Mouse (Mus musculus) left cerebral cortex, adult 8-10 months (tissue): ENCODE results near the gene Ly6g6c. TPM values are rescaled to one million over a fixed set of nuclear protein-coding genes. Genes with fewer than 3 reads are reported as not detected.

Experiments
- DNase-seq, 2 experiments: peaks; one replicate each; pipeline ENCODE4 v3.0.0; 2022; ENCODE audit warnings: low spot score in 2 of 2
- total RNA-seq, 4 experiments: library from RNA; stranded (reverse); gene quantifications; 2 replicates each; pipeline ENCODE4 v1.2.4; 2022

Ly6g6c gene
- total RNA-seq, 4 experiments from 2014 or later: not detected

DNA sequence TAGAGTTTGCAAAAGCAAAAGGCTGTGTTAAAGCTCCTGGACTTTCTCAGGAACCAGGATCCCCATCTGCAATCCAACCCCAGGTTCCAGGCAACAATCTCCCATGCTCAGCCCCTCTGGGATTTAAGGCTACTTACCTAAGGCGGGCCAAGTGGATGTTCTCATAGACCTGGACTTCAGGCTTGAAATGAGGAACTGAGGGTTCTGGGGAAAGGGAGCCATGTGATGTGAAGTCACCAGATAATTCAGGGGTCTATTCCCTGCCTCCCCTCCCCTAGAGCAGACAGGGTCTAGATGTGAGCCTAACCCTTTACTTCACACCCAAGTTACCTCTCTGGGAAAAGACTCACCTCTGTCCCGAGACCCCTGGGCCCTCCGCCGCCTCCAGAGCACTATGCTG, 15.5 kb downstream of the Ly6g6c start:
- no peak for DNase-seq

DNA sequence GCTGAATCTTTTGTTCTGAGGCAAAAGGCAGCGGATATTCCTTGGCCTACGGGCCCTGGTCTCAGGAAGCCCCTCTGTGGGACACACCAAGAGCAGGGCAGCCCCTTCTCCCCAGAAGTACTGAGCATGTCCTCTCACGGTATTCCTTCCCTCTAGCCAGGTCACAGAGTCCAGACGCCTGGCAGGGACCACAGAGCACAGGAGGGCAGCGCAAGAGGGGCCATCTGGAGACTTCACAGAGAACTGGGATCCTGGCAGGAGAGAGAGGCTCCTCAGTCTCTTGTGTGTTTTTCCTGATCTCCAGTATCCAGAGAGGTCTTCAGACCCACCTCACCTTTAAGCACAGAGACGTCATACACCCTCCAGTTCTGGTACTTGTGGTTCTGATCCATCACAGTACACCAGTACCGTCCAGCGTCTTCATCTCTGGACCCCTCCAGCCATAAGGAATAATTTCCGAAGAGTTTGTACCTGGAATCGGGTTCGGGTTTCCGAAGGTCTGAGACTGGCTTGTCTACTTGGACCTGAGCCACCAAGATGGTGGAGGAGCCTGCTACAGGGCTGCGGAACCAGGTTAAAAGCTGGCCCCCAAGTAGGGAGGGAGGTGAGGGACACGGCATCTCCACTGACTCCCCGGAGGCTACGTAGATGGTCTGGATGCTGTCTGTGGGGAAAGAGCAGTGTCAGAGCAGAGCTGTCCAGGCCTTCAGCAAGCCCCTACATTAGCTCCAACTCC, 17.8 kb downstream of the Ly6g6c start:
- no peak for DNase-seq

DNA sequence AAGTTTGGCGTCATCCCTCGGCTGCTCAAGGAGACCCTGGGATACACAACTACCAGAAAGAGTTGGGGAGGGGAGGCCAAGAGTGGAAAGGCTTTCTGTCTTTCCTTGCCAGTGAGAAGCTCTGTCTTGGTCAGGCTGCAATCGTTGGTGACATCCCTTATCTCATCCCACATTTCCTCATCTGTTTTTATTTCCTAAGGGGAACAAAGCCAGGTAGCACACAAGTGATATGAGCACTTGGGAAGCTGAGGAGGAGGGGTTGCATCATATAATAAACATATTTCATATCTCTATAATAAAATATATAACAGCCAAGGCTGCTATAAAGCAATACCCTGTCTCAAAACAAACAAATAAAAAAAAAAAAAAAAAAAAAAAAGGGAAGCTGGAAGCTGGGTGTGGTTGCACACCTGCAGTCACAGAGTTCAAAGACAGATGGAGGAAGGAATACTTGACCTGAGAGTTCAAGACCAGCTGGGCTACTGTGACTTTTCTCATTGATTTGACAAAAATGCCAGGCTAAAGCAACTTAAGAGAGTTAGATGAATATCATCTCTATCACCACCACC, 18.8 kb downstream of the Ly6g6c start:
- DNase-seq: no peak

DNA sequence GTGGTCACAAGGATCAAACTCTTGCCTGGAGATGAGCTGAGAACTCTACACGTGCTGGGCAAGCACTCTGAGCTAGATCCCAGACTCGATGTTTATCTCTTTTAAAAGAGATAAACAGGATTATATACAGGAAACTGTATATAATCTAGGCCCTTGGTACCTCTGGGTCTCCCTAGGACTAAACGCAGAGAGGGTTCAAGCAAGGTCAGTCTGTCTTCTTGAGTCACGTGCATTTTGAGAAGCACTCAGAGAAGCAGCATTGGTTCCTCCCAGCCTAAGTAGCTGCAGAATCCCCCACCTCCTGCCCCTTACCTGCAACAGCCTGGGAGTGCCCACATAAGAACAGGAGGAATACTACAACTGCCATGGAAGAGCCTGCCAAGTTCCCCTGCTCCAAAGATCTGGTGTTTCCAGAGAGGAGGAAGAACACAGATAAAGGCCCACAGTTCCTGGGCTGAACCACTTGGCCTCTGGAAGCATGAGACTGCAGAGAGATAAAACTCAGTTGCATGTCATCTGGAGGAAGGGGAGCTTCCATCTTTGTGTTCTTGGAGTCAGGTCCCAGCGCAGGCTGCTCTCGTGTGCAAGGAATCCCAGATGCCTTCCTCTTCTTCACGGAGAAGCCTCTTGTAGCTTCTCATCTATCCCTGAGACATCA, 20.1 kb downstream of the Ly6g6c start, which contains the start of gene Ly6g6f:
Gene Ly6g6f (minus strand): TSS at position 403 of the 658 bp plus-strand sequence.
- no peak for DNase-seq

DNA sequence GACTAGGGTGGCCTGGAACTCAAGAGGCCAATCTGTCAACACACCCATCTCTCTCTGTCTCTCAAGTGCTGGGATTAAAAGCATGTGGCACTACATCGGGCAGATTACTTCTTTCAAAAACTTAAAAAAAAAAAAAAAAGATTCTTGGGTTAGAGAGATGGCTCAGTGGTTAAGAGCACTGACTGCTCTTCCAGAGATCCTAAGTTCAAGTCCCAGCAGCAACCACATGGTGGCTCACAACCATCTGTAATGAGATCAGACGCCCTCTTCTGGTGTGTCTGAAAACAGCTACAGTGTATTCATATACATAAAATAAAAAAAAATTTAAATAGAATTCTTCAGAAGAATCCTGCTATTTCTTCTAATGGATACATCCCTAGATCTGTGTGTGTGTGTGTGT, 23.0 kb downstream of the Ly6g6c start:
- DNase-seq: no peak

DNA sequence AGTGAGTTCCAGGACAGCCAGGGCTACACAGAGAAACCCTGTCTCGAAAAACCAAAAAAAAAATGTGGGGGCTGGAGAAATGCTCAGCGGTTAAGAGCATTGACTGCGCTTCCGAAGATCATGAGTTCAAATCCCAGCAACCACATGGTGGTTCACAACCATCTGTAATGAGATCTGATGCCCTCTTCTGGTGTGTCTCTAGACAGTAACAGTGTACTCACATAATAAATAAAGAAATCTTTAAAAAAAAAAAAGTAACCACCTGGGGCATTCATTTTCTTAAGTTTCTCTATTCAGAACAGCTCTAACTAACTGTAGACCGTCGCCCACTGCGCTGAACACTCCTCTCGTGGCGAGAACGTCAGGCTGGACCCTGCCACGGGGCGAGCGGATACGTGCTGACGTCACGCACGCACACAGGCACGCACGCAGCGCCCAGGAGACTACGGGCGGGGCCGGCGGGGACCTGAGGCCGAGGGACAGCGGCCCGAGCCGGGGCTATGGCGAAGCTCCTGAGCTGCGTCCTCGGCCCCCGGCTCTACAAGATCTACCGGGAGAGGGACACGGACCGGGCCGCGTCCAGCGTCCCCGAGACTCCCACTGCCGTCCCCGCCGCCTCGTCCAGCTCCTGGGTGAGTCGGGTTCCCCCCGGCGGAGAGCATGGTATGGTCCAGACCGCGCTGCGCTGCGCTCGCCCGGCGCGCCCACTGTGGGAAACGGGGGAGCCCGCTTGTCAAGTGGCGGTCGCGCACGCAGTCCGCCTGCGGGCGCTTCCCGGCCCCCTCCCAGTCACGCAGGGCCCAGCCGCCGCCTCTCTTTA, 23.8 kb downstream of the Ly6g6c start, which contains the start of gene Abhd16a:
Gene Abhd16a (plus strand): TSS at position 439 of the 820 bp plus-strand sequence.
- peak; percentile 93 for DNase-seq

DNA sequence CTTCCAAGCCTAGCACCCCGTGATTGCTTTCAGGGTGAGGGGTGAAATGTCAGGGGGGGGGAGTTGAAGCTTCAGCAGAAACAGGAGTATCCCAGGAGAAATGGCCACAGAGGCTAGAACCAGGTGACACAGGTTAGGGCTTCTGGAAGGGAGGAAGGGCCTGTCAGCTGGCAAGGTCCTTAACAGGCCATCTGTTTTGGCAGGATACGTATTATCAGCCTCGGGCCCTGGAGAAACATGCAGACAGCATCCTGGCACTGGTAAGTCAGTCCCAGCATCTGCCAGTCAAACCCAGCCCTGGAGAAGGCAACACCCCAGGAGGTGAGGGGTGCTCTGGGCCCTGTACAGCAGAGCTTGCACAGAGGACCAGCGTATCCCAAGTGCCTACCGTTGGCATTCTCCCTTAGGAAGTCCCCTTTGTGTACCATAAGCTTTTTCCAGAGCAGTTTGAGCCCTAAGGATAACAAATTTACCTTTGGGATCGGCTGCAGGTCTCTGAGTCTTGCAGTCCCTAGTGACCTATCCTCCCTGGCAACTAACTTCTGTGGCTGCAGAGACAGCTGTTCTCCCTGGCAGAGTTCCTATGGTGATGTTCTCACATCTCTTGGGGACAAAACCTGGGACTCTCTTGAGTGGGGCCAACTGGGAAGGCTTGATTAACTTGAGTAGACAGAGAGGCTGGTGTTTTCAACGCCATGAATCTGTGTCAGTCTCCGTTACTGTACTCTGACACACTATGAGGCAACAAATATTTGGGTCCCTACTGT, 25.2 kb downstream of the Ly6g6c start:
- no peak for DNase-seq

DNA sequence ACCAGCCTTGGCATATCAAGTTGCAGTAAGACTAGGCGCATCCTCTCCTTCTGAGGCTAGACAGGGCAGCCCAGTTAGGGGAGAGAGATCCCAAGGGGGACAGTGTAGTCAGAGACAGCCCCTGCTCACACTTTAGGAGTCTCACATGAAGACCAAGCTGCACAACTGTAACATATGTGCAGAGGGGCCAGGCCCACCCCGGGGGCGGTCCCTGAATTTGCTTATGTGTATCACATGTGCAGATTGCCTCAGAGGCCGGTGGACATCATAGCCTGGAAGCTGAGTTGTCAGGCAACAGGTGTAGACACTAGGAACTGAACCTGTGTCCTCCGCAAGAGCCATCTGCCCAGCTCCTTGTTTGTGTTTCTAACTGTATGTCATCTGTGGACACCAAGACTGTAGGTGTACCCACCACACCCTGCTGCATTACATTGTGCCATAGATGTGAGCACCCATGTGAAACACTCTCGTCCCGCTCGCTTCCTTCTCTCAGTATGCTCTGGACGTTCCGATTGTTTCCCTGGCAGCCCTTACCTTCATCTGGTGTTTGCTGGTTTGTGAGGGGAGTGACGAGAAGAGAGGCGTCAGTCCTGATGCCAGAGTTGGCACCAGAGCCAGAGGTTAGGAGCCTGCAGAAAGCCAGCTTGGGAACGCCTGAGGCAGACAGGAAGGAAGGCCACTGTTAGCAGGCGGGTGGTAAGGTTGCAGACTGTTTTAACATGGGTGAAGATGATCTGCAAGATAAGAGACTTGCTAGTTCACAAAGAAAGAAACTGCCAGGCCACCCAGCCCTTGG, 27.4 kb downstream of the Ly6g6c start:
- DNase-seq: no peak

DNA sequence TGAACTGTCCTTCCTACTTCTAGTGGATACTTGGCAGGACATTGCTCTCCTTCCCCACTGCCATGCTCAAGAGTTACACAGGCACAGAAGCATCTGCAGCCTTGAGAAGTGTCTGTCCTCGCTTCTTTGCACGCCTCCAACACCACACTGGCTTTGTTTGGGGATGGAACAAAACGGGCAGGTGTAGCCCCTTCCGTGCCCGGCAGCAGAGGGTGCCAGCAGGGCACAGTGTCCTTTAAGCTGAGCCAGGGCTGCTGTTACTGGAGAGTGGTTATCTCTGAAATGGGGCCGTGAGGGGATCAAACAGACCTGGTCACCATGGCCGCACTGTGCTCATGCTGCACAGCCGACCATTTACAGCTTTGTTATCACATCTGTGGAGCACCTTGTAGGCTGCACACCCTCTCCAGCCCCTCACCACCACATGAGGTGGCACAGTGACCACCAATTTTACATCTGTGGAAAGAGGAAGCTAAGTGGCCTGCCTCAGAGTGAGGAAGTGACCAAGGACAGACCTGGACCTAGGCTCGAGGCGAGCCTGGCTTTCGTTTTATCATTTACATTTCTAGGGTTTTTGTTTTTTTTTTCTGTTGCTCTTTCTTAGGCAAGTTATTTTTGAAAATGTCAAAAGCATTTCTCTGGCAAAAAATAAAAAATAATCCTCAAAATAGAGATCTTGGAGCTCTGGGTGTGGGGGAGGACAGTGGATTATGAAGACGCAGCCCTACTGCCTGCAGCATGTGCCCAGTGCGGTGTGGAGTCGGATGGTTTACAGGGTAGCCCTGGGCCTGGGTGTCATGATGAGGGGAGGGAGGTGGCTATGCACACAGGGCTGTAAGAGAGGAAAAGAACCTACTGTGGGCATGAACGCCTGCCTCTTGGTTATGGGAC, 29.5 kb downstream of the Ly6g6c start:
- DNase-seq: no peak

DNA sequence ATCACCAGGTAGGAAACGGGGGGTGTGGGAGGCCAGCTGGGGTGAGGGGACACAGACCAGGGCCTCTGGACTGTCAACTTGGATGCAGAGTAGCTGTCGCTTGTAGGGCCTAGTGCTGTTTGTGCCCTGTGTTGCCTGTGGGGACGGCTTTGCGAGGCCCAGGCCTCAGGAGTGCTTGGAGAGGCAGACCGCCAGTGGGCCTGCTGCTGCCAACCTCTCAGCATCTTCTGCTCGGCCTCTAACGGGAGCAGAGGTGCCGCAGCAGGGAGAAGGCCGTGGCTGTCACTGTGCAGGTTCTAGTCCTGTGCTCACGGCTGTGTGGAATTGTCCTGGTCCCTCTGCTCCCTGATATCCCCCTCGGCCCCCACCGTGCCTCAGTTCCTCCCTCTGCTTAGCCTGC, 31.4 kb downstream of the Ly6g6c start:
- DNase-seq: no peak

DNA sequence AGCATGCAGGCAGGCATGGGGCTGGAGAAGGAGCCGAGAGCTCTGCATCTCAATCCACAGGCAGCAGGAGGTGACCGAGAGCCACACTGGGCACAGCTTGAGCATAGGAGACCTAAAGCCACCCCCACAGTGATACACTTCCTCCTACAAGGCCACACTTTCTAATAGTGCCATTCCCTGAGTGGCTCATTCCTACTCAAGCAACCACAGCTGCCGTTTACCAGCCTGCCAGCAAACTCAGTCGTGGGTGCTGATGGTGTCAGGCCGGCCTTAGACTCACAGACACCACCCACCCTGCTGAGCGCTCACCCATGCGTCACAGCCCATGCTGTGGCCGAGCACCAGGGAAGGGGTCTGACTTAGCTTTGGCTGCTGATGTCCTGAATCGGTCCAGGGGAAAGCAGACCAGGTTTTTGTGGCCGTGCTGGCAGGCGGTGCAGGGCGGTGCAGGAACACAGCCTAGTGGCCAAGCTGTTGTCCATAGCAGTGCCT, 32.0 kb downstream of the Ly6g6c start:
- DNase-seq: peak in 1 of 2 experiments; percentile 76

DNA sequence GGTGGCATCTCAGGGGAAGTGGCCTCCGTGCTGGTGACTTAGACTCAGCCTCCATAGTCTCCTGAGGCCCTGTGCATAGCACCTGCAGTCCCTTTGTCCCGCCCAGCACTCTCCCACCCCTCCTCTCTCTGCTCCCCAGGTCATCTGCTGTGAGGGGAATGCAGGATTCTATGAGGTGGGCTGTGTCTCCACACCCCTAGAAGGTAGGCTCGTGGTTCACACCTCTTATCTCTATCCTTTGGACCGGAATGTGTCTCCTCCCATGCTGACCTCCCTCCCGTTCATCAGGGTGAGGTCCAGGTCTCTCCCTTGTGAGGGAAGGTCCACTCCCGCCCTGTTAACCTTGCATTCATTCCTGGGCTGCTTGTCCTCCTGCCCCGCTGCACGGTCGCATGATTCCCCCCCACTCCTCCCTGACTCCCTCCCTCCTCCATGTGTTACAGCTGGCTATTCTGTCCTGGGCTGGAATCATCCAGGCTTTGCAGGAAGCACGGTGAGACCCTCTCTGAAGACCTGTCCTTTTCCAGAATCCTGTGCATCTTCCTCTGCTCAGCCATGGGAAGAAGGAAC, 35.1 kb downstream of the Ly6g6c start:
- no peak for DNase-seq

DNA sequence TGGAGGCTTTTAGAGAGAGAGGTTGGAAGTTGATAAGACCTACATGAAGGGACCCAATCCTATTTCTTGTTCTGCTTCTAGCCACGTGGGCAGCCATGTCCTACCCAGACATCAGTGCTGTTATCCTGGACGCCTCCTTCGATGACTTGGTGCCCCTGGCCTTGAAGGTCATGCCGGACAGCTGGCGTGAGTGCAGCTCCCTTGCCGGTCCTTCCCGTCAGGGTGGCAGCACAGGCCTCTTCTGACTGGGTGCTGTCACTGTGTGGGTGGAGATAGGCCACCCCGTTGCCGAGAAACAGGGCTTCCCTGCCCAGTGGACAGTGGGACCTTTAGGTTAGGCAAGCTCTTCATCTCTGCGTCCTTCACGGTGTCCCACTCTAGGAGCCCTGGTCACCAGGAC, 36.0 kb downstream of the Ly6g6c start:
- DNase-seq: no peak

DNA sequence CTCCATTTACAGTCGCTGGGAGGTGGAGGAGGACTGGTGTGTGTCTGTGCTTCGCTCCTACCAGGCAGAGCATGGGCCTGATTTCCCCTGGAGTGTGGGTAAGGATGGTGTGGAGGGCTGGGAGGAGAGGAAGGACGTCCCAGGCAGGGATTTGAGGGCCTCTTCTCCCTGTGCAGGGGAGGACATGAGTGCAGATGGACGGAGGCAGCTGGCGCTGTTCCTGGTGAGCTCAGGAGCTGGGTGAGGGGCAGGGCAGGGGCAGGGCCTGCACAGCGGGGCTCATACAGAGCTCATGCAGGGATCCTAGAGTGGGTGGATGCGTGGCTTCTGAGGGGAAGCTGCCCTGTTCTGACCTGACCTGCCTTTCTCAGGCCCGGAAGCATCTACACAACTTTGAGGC, 37.1 kb downstream of the Ly6g6c start:
- DNase-seq: no peak

DNA sequence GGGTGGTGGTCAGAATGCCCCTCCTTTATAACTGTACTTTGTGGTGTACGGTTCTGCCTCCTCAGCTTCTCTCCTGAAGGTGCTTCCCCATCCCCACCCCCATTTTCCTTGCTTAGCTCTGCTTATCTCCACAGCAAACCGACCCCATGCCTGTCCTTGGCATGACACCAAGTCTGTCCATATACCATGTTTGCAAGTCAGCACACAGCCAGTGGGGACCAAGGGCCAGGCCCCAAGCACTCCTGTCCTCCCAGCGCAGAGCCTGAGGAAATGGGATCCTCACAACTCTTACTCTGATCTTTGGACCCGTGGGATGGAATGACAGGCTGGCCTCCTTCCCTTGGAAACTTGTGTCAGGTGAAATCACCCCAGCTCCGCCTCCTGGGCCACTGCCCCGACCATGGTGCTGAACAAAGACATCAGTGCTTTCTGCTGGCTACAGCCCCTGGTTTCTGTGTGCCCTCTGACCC, 38.1 kb downstream of the Ly6g6c start:
- no peak for DNase-seq

DNA sequence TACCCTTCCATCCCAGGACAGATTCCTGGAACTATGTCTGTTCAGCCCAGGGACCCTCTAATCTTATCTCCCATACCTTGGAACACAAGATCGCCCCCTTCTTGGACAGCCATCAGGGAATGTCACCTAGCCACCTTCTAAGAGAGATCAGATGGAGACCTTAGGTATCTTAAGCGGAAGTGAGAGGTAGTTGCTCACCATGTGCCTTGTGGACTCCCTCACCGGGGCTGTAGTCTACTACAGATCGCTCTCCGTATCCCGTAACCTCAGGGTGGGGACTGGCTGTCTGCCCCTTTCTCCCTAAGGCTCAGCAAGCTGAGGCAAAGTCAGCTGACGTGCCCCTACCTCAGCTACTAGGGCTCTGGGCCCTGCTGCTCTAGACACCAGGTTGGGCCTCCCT, 38.9 kb downstream of the Ly6g6c start:
- DNase-seq: no peak

DNA sequence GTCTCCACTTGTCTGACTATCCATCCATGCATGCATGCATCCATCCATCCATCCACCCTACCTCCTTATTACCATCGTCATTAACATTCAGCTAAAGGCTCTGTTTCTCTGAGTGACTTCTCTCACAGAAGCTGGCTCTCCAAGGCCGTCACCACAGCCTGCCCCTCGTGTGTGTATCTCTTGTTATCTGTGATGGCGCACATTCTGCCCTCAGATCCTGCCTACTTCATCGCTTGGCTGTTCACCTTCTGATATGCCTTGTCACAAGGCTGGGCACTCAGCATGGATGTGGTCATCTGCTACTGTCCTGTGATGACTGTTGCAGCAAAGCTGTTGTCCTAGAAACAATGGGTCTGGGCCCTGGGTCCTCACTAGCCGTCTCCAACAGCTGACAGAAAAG, 39.6 kb downstream of the Ly6g6c start:
- DNase-seq: no peak

DNA sequence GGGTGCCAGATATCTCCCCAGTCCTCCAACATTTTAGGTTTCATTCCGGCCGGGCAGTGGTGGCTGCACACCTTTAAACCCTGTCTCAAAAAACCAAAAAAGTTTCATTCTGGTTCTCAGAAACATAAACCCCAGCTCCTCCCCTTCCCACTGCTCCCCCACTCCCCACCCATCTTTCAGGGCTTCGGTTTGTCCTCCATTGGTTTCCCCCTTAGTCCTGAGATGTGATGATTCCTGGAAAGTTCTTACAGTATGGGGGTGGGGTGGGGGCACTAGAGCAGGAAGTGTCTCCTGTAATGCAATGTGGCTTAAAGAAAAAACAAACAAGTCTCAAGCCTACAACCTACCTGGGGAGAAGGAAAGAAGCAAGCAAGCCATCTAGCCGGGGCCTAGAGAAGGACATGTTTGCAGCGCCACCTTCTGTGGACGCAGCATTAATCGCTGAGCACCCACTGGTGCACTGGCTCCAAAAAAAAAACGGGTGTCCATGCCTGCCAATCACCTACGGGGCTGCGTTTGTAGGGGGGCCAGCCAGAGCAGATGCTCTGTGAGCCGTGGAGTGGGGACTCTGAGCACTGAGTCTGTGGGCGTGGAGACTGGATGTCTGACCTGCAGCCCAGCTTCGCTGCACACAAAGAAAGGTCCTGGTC, 40.7 kb downstream of the Ly6g6c start:
- DNase-seq: no peak
